17 mouse cellular contexts compared by ENCODE assay signal in genomic region chr9:119086451-119086850, GRCm38 (mm10). TPM values are rescaled to one million over a fixed set of nuclear protein-coding genes. Genes with fewer than 3 reads are reported as not detected.
DNase-seq lines count a peak whose midpoint lies in the region; ATAC-seq and TF ChIP-seq lines count a peak whose summit lies in the region.
"Had no signal": no experiment of that assay in that cellular context is flagged by ENCODE, and none has a peak within 500 bp of the region (broad histone marks: within the 10 kb centered on the region; RNA-seq: fewer than 3 reads in every experiment).

No protein-coding gene starts in this region.

- H3K4me2 ChIP-seq in heart, embryonic 14.5 days (ENCODE audit: low read length): no peak overlapping the region
- H3K4me2 ChIP-seq in hindbrain, embryonic 13.5 days: no peak overlapping the region
- H3K4me2 ChIP-seq: embryonic facial prominence, embryonic 12.5 days had no signal

- H3K9me3 ChIP-seq in heart, embryonic 14.5 days (ENCODE audit: control insufficient read depth, low read length): no peaks in the 10 kb centered on the region
- H3K9me3 ChIP-seq in hindbrain, embryonic 13.5 days: no peaks in the 10 kb centered on the region
- H3K9me3 ChIP-seq: embryonic facial prominence, embryonic 12.5 days had no signal

- H3K36me3 ChIP-seq in heart, embryonic 14.5 days (ENCODE audit: control insufficient read depth, insufficient read depth, low read length): peaks cover 12% of the 10 kb centered on the region
- H3K36me3 ChIP-seq in hindbrain, embryonic 13.5 days: peaks cover 5% of the 10 kb centered on the region; the same call in 1 of the 2 replicates
- H3K36me3 ChIP-seq: embryonic facial prominence, embryonic 12.5 days; G1E had no signal

- 14% methylated on average over 1 of the region's 1 CpGs for WGBS in heart, embryonic 14.5 days
- WGBS in hindbrain, embryonic 13.5 days: 17% methylated on average over 1 of the region's 1 CpGs

- H3K4me1 ChIP-seq in heart, embryonic 14.5 days (ENCODE audit: control insufficient read depth in 2 of 2, insufficient read depth in 2 of 2, low read length in 2 of 2): peaks cover 32 to 53% of the 10 kb centered on the region in 2 experiments
- peaks cover 56% of the 10 kb centered on the region for H3K4me1 ChIP-seq in hindbrain, embryonic 13.5 days (replicated peaks)

- no peak for DNase-seq in heart, adult 8-10 months (ENCODE audit: low spot score)
- DNase-seq in layer of hippocampus, adult 2 months (ENCODE audit: low spot score in 2 of 2): peak in 1 of 2 experiments; percentile 43
- no peak for DNase-seq in layer of hippocampus, adult 11-12 months (ENCODE audit: low spot score)
- DNase-seq in retina, embryonic 14.5 days (ENCODE audit: low spot score): peak; percentile 29
- DNase-seq in frontal cortex, postnatal 10 days (ENCODE audit: low spot score in 2 of 2): no peak
- DNase-seq: adrenal gland, postnatal 36 days; cerebellum, adult 8-10 months; heart, postnatal 14 days; kidney, adult 11 months; kidney, postnatal 10 days; lung, adult 2 months; lung, postnatal 36 days had no signal

- H3K9ac ChIP-seq in heart, embryonic 14.5 days (ENCODE audit: low read length): no peak overlapping the region
- H3K9ac ChIP-seq in hindbrain, embryonic 13.5 days: 0 out of 2 replicates have a peak overlapping the region, but pooled peaks have one; percentile 9
- H3K9ac ChIP-seq: embryonic facial prominence, embryonic 12.5 days had no signal

- 0 out of 2 replicates have a peak, but pooled peaks have one; percentile 13 for ATAC-seq in heart, embryonic 14.5 days (ENCODE audit: insufficient number of reproducible peaks, insufficient read depth, low FRiP score, low read depth)
- no peak for ATAC-seq in hindbrain, embryonic 13.5 days (ENCODE audit: low FRiP score)

- no peak overlapping the region for H3K4me3 ChIP-seq in heart, embryonic 14.5 days (ENCODE audit: control insufficient read depth in 1 of 2, insufficient read depth in 1 of 2, low read depth in 1 of 2, low read length in 2 of 2)
- H3K4me3 ChIP-seq in layer of hippocampus, adult 2 months: no peak overlapping the region
- H3K4me3 ChIP-seq in hindbrain, embryonic 13.5 days: no peak overlapping the region
- H3K4me3 ChIP-seq: embryonic facial prominence, embryonic 12.5 days had no signal

- no peaks in the 10 kb centered on the region for H3K27me3 ChIP-seq in heart, embryonic 14.5 days (ENCODE audit: control insufficient read depth, insufficient read depth, low read length)
- peaks cover 16% of the 10 kb centered on the region for H3K27me3 ChIP-seq in hindbrain, embryonic 13.5 days

- TF ChIP-seq CTCF in layer of hippocampus, adult 2 months (conservative IDR thresholded peaks at IDR 0.05): no peak

- 0 out of 4 replicates have a peak overlapping the region, but pooled peaks of 1 of the 2 experiments have one; percentile 85 for H3K27ac ChIP-seq in heart, embryonic 14.5 days (replicated peaks in 1 of 2; ENCODE audit: control insufficient read depth in 1 of 2, insufficient read depth in 1 of 2, low read depth in 2 of 2, low read length in 2 of 2)
- H3K27ac ChIP-seq in layer of hippocampus, adult 2 months: peak overlapping the region; percentile 36; the same call in 1 of the 2 replicates
- H3K27ac ChIP-seq in hindbrain, embryonic 13.5 days: no peak overlapping the region
- H3K27ac ChIP-seq: embryonic facial prominence, embryonic 12.5 days had no signal

RNA-seq across cellular contexts. Expression of gene Plcd1, which starts 6.9 kb away (rescaled TPM):
- polyA plus RNA-seq in heart, embryonic 14.5 days (2014; fragmentation: Nextera tagmentation; extraction: Ambion mirVana): 14.9 and 18.1 TPM in 2 replicates
- 10 to 100 TPM; 15.3 to 20.1 (median 17.5) TPM for total RNA-seq in heart, adult 8-10 months (2022)
- 10 to 100 TPM; 10.7 to 11.7 TPM for total RNA-seq in layer of hippocampus, adult 2 months (2021)
- polyA plus RNA-seq in hindbrain, embryonic 13.5 days (2015; fragmentation: Nextera tagmentation; extraction: Ambion mirVana): 22.5 and 23.8 TPM in 2 replicates
- total RNA-seq: G1E had no signal
- polyA plus RNA-seq: G1E had no signal

RNA-seq across cellular contexts. Expression of gene Dlec1, which starts 15.8 kb away (rescaled TPM):
- 0.50 and 0.55 TPM in 2 replicates for polyA plus RNA-seq in heart, embryonic 14.5 days (2014; fragmentation: Nextera tagmentation; extraction: Ambion mirVana)
- under 1 TPM in 2 of 4 experiments, not detected in 2; 0.09 to 0.14 TPM for total RNA-seq in heart, adult 8-10 months (2022)
- total RNA-seq in layer of hippocampus, adult 2 months (2021): 1 to 10 TPM; 3.0 to 3.3 TPM
- polyA plus RNA-seq in hindbrain, embryonic 13.5 days (2015; fragmentation: Nextera tagmentation; extraction: Ambion mirVana): 0.38 and 1.5 TPM in 2 replicates
- total RNA-seq: G1E; gastrocnemius, adult 8-10 months had no signal
- polyA plus RNA-seq: G1E had no signal

RNA-seq across cellular contexts. Expression of gene Vill, which starts 33.9 kb away (rescaled TPM):
- 10.7 and 11.2 TPM in 2 replicates for polyA plus RNA-seq in heart, embryonic 14.5 days (2014; fragmentation: Nextera tagmentation; extraction: Ambion mirVana)
- total RNA-seq in heart, adult 8-10 months (2022): under 1 TPM in 3 of 4 experiments, not detected in 1; 0.26 to 0.73 (median 0.50) TPM
- total RNA-seq in layer of hippocampus, adult 2 months (2021): under 1 TPM; 0.54 to 0.71 TPM
- 4.2 TPM in 2 replicates for polyA plus RNA-seq in hindbrain, embryonic 13.5 days (2015; fragmentation: Nextera tagmentation; extraction: Ambion mirVana)
- total RNA-seq: G1E had no signal
- polyA plus RNA-seq: G1E had no signal
